Mouse (Mus musculus) E14TG2a.4 (cell line): ENCODE results near the gene Ubiad1.

Experiments used
- CTCF ChIP-seq: conservative IDR thresholded peaks from 2 replicates; pipeline ENCODE4 v1.5.1; 2014; ENCODE audit warnings: low read length
- NANOG ChIP-seq: IDR thresholded peaks from 2 replicates; pipeline ENCODE4 v1.6.1; 2014; ENCODE audit warnings: borderline replicate concordance, low read length, mixed read lengths
- POU5F1 ChIP-seq: IDR thresholded peaks from 2 replicates; pipeline ENCODE4 v1.6.1; 2014; ENCODE audit warnings: low read length, borderline replicate concordance

DNA sequence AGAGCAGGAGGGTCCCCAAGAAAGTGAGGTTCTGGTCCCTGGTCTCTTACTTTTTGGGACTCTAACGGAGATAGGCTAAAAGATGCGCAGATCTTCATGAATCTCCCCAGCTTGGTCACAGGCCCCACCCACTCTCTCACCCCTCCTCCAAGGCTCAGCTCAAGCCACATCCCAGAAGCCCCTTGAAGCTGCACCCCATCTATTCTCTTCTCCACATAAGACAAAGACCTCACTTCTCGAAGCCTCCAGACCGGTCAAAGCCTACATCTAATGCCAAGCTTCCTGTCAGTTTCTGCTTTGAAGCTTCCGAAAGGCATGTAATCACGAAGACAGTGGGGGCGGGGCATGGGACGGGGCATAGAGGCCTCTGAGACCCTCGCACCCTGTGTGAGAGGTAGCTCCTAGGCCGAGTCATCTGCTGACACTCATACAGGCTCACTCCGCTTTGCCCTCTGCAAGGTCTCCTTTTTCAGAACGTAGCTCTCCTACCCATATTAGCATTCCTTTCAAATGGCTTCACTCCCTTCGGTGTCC, 39.2 kb downstream of the Ubiad1 start:
- no peak for TF ChIP-seq CTCF
- no peak for TF ChIP-seq POU5F1
- TF ChIP-seq NANOG = no peak
